Mouse (Mus musculus): ENCODE data around the gene Crip2.

The Crip2 gene

GRCm38 (mm10) chr12:113139908-113140615, at the start of gene Crip2:
TSS of gene Crip2 (plus strand) at chr12:113140236.
- peak; percentile 98 for DNase-seq (ENCODE audit: low read depth, low spot score)

GRCm38 (mm10) chr12:113097040-113097439, 43.0 kb upstream of the Crip2 start:
- DNase-seq (ENCODE audit: low read depth, low spot score) = no peak

GRCm38 (mm10) chr12:113097749-113098281, 42.2 kb upstream of the Crip2 start, which contains the start of gene Mta1:
TSS of gene Mta1 (plus strand) at chr12:113098278.
- DNase-seq (ENCODE audit: low read depth, low spot score) = no peak

GRCm38 (mm10) chr12:113098530-113099151, 41.4 kb upstream of the Crip2 start:
- no peak for DNase-seq (ENCODE audit: low read depth, low spot score)

GRCm38 (mm10) chr12:113099470-113100237, 40.4 kb upstream of the Crip2 start:
- no peak for DNase-seq (ENCODE audit: low read depth, low spot score)

GRCm38 (mm10) chr12:113100448-113101076, 39.5 kb upstream of the Crip2 start:
- no peak for DNase-seq (ENCODE audit: low read depth, low spot score)

GRCm38 (mm10) chr12:113101251-113101960, 38.6 kb upstream of the Crip2 start:
- no peak for DNase-seq (ENCODE audit: low read depth, low spot score)

GRCm38 (mm10) chr12:113102461-113102860, 37.6 kb upstream of the Crip2 start:
- DNase-seq (ENCODE audit: low read depth, low spot score) = peak; percentile 75

GRCm38 (mm10) chr12:113103846-113104451, 36.1 kb upstream of the Crip2 start:
- peak; percentile 82 for DNase-seq (ENCODE audit: low read depth, low spot score)

GRCm38 (mm10) chr12:113106386-113106785, 33.6 kb upstream of the Crip2 start:
- no peak for DNase-seq (ENCODE audit: low read depth, low spot score)

GRCm38 (mm10) chr12:113107431-113108124, 32.5 kb upstream of the Crip2 start:
- no peak for DNase-seq (ENCODE audit: low read depth, low spot score)

- no peak for DNase-seq (ENCODE audit: low read depth, low spot score)
Observed at GRCm38 (mm10) chr12:113108528-113109283, 31.3 kb upstream of the Crip2 start.

- DNase-seq (ENCODE audit: low read depth, low spot score) = no peak
Observed at GRCm38 (mm10) chr12:113109801-113110200, 30.2 kb upstream of the Crip2 start.

- DNase-seq (ENCODE audit: low read depth, low spot score) = no peak
Observed at GRCm38 (mm10) chr12:113114141-113114540, 25.9 kb upstream of the Crip2 start.

- DNase-seq (ENCODE audit: low read depth, low spot score) = peak; percentile 79
Observed at GRCm38 (mm10) chr12:113114856-113115538, 25.0 kb upstream of the Crip2 start.

- DNase-seq (ENCODE audit: low read depth, low spot score) = peak; percentile 82
Observed at GRCm38 (mm10) chr12:113119516-113120410, 20.3 kb upstream of the Crip2 start.

GRCm38 (mm10) chr12:113124726-113125125, 15.3 kb upstream of the Crip2 start:
- DNase-seq (ENCODE audit: low read depth, low spot score) = no peak

GRCm38 (mm10) chr12:113130732-113131131, 9.3 kb upstream of the Crip2 start:
- DNase-seq (ENCODE audit: low read depth, low spot score) = no peak

Measured in R1 (cell line).